Mouse (Mus musculus) kidney, embryonic 14.5 days (tissue): Measurements from ENCODE around the gene Lrrn3. TPM values are rescaled to one million over a fixed set of nuclear protein-coding genes. Genes with fewer than 3 reads are reported as not detected.

Experiments
- ATAC-seq: fragments of 200-750 bp; cut with Nextera tagmentation; 2 replicates; pipeline ENCODE4 v1.8.0; 2017; ENCODE audit warnings: moderate number of reproducible peaks, mild to moderate bottlenecking, moderate TSS enrichment, moderate library complexity; ENCODE audit not compliant: low FRiP score, low TSS enrichment
- H3K27ac ChIP-seq: fragments of 300-500 bp; sonication (generic); 2 replicates; pipeline ENCODE4 v1.5.1; 2014; ENCODE audit warnings: low read depth, mild to moderate bottlenecking, low read length, moderate library complexity, mixed read lengths
- H3K27me3 ChIP-seq: fragments of 300-500 bp; sonication (generic); 2 replicates; pipeline ENCODE4 v1.6.1; 2014; ENCODE audit warnings: mild to moderate bottlenecking, low read length; ENCODE audit not compliant: control insufficient read depth, insufficient read depth
- H3K36me3 ChIP-seq: fragments of 300-500 bp; sonication (generic); 2 replicates; pipeline ENCODE4 v1.6.1; 2014; ENCODE audit warnings: low read length, mixed read lengths; ENCODE audit not compliant: control insufficient read depth, insufficient read depth
- H3K4me1 ChIP-seq: fragments of 300-500 bp; sonication (generic); 2 replicates; pipeline ENCODE4 v1.6.1; 2014; ENCODE audit warnings: low read length, mixed read lengths; ENCODE audit not compliant: control insufficient read depth, insufficient read depth
- H3K4me2 ChIP-seq: fragments of 300-500 bp; sonication (generic); replicated peaks from 2 replicates; pipeline ENCODE4 v1.6.1; 2014; ENCODE audit warnings: low read depth, mild to moderate bottlenecking, low read length
- H3K4me3 ChIP-seq: fragments of 300-500 bp; sonication (generic); 2 replicates; pipeline ENCODE4 v1.5.1; 2014; ENCODE audit warnings: mild to moderate bottlenecking, low read length
- H3K9ac ChIP-seq: fragments of 300-500 bp; sonication (generic); 2 replicates; pipeline ENCODE4 v1.6.1; 2014; ENCODE audit warnings: low read depth, mild to moderate bottlenecking, low read length, moderate library complexity
- H3K9me3 ChIP-seq: fragments of 300-500 bp; sonication (generic); 2 replicates; pipeline ENCODE4 v1.6.1; 2016; ENCODE audit warnings: low read length; ENCODE audit not compliant: control insufficient read depth
- WGBS: fragments of 180-500 bp; shearing (Covaris S2); extraction: QIAGEN DNeasy Blood & Tissue Kit; methylation state at CpG from one replicate; pipeline ENCODE4 v1.1.7; 2014; 5-methylcytosine and 5-hydroxymethylcytosine counted together
- polyA plus RNA-seq: library from polyadenylated mRNA; unstranded; fragments of >200 nt; fragmentation: Nextera tagmentation; extraction: Ambion mirVana; gene quantifications from 2 replicates; pipeline ENCODE4 v1.2.1, GENCODE M21; 2014

Gene Lrrn3
- polyA plus RNA-seq, 1 experiment from 2014 or later: 3.7 TPM

DNA sequence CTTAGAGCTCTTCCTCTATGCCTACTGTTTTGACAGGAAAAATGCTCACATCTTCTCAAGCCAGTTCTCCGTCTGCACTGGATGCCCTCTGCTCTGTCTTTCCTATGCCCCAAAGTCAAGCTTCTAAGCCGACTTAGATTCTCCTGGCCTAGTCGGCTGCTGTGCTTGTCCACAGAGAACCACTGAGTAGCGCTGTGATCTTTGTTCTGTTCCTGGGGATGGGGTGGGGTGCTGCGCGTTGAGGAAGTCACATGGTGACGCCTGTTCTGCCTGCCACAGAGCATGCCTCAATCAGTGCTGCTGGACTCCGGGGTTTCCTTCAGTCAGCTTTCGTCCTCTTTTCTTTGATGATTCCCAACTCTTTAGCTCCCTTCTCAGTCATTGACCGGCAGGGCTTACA, 8.4 kb upstream of the Lrrn3 start:
- Histone ChIP-seq H3K36me3 (no peaks in the 10 kb centered on the region), H3K4me3 (no peak overlapping the region), H3K4me2 (no peak overlapping the region), H3K9ac (no peak overlapping the region), H3K27ac (no peak overlapping the region), H3K27me3 (no peaks in the 10 kb centered on the region), H3K9me3 (no peaks in the 10 kb centered on the region), H3K4me1 (no peaks in the 10 kb centered on the region)
- 56% methylated on average over 10 of the region's 10 CpGs for WGBS
- no peak for ATAC-seq

DNA sequence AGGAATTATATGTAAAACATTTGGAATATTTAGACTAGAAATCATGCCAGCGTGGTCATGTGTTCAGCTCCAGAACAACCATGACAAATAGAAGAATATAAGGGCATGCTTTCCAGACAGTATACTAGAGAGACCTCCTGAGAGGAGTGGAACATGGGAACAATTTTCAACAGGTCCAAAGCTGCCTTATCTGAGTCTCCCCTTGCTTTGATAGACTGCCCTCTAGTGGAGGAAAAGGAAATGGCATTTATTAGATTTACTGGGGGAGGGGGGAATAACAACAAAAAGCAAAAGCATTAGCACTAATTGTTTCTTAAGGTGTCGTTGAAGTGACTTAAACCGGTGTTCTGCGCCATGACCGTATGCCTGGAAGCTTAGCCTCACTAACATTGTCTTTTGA, 774 bp upstream of the Lrrn3 start:
- H3K27me3 ChIP-seq: peaks cover 4% of the 10 kb centered on the region; the same call in 1 of the 2 replicates
- H3K9me3 ChIP-seq: no peaks in the 10 kb centered on the region
- H3K4me2 ChIP-seq: no peak overlapping the region
- no peak overlapping the region for H3K4me3 ChIP-seq
- H3K36me3 ChIP-seq: no peaks in the 10 kb centered on the region
- peak; percentile 56; the same call in 1 of the 2 replicates for ATAC-seq
- H3K4me1 ChIP-seq: 0 out of 2 replicates have a peak, but pooled peaks cover 2% of the 10 kb centered on the region
- no peak overlapping the region for H3K9ac ChIP-seq
- WGBS: 23% methylated on average over 5 of the region's 5 CpGs
- H3K27ac ChIP-seq: no peak overlapping the region

DNA sequence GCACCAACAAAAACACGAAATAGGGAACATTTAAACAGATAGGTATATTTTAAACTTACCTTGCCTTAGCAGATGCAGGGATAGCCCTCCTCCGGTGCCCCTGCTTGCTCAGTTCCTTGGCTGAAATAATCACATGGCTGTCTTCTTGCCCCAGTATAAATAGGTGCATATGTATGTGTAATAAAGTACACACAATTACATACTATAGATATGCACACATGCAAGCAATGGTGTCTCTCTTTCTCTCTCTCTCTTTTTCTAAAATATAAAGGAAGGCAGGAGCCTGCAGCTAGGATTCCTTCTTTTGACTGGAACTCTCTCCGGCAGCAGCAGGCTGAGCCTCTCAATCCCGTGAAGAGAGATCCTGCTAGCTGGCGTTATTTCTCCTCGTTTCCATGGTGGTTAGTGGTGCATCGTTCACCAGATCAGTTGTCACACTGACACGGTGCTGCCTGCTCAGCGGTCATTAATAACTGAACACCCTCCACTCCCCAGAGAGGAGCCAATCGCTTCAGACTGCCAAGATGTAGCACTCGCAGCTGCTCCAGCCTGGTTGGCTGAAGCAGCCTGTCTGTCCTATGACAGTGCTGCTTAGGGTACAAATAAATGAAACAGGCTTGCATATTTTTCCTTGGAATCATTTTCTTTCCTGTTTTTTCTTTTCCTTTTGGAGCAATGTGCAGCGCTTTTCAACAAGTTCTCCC, 567 bp downstream of the Lrrn3 start:
- 0 out of 2 replicates have a peak, but pooled peaks cover 2% of the 10 kb centered on the region for H3K4me1 ChIP-seq
- WGBS: 10% methylated on average over 12 of the region's 12 CpGs
- H3K27ac ChIP-seq: no peak overlapping the region
- no peaks in the 10 kb centered on the region for H3K36me3 ChIP-seq
- H3K4me3 ChIP-seq: peak overlapping the region; percentile 33
- peak overlapping the region; percentile 8; the same call in 1 of the 2 replicates for H3K9ac ChIP-seq
- no peaks in the 10 kb centered on the region for H3K9me3 ChIP-seq
- H3K27me3 ChIP-seq: peaks cover 4% of the 10 kb centered on the region; the same call in 1 of the 2 replicates
- ATAC-seq: peak; percentile 90
- peak overlapping the region; percentile 46 for H3K4me2 ChIP-seq

DNA sequence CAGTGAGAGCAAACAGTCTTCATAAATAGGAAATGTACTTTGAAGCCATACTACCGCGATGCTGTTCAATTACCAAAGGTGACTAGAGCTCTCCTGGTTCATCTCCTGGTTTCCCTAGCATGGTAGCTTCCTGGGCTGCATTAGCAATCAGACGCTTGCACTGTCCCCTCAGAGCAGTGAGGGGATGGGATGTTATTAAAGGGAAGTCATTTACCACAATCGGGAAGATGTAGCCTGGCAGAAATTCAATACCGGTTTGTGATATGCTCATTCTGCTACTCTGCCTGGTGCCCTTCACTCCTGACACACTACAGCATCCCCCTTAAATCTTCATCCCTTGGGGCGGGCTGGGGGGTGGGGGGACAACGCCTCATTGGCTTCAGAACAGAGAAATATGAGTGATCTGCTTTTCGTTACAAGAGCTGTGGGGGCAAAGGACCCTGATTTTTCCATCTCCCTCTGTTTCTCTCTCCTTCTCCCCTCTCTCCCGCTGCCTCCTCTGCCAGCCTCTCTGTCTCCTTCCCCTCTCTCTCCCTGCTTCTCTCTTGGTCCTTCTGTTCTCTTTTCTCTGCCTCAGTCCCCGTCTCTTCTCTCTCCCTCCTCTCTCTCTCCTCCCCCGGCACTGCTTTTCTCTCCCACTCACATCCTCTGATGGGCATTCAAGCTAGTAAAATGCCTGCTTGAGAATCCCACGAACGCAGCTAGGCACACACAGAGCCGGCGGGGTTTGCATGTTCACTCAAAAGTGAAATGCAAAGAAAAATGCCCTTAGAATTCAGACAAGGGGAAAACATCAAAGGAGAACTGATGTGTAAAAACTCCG, 1.3 kb downstream of the Lrrn3 start:
- 19% methylated on average over 16 of the region's 16 CpGs for WGBS
- Histone ChIP-seq H3K27me3 (peaks cover 4% of the 10 kb centered on the region; the same call in 1 of the 2 replicates), H3K36me3 (no peaks in the 10 kb centered on the region), H3K27ac (no peak overlapping the region), H3K4me3 (peak overlapping the region; percentile 33), H3K9me3 (no peaks in the 10 kb centered on the region), H3K9ac (peak overlapping the region; percentile 31; the same call in 1 of the 2 replicates), H3K4me1 (0 out of 2 replicates have a peak, but pooled peaks cover 2% of the 10 kb centered on the region), H3K4me2 (peak overlapping the region; percentile 46)
- ATAC-seq: no peak

DNA sequence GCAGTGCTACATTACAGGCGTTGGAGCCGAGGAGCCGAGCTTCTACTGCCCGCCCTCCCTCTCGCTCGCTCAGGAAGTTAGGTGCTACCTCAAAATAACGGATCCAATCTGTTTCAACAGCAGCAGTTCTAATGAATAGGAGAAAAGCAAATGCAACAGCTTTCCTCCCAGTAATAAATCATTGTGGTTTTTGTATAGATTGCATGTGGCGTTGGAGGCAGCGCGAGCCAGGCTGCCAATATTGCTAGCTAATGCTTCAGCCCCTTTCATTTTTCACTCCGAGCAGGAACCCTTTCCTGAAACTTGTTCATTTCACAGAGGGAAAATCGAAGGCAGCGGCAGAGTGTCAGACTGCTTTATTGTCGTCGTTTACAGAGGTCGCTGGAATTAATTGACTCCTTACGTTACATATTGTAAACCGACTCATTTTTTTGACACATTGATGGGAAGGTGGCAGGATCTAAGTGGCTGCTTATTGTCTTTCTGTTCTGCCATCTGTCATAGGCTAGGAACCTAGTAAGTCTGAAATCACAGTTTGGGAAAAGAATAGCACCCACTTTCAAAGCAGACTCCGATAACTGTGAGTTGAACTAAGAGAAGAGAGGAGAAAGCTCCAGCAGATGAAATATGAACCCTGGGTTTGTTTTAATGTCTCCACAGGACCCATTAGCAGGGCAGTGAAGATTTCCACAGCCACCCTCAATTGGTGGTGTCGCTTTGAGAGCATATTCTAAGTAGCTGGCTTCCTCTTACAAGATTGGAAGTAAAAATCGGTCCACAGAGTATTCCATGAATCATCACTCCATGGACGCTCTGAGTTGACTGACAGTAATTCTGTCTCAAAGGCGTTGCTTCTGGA, 2.4 kb downstream of the Lrrn3 start:
- H3K36me3 ChIP-seq: no peaks in the 10 kb centered on the region

DNA sequence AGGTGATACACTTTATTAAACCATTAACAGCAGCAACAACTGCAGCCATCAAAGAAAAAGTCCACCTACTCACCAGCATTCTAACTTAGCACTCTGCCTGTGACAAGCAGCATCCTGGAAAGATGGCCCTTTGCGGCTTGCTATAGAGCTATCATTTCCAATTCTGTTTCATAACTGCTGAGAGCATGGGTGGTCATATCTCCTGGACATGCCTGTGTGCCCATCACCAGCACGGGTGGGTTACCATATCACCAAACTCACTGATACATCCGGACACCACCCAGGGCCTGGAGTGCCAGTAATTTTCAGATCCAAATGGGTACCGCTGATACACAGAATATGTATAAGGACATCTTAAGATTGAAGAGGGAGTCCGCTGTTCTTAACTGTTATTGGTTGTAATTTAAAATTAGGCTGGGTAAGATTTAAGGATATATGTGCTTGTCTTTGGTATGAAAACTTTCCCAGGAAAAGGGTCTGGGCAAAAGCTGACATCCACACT, 3.1 kb downstream of the Lrrn3 start:
- Histone ChIP-seq H3K9me3 (no peaks in the 10 kb centered on the region), H3K9ac (no peak overlapping the region; the same call in 1 of the 2 replicates), H3K4me1 (0 out of 2 replicates have a peak, but pooled peaks cover 2% of the 10 kb centered on the region), H3K4me2 (peak overlapping the region; percentile 46), H3K27me3 (peaks cover 4% of the 10 kb centered on the region; the same call in 1 of the 2 replicates), H3K4me3 (peak overlapping the region; percentile 33), H3K36me3 (no peaks in the 10 kb centered on the region), H3K27ac (no peak overlapping the region)
- WGBS: 77% methylated on average over 5 of the region's 5 CpGs
- ATAC-seq: no peak

More for the DNA sequence above, 2.4 kb downstream of the Lrrn3 start:
- 15% methylated on average over 23 of the region's 23 CpGs for WGBS
- peak overlapping the region; percentile 33 for H3K4me3 ChIP-seq
- no peak overlapping the region; the same call in 1 of the 2 replicates for H3K9ac ChIP-seq
- H3K27ac ChIP-seq: no peak overlapping the region
- peaks cover 4% of the 10 kb centered on the region; the same call in 1 of the 2 replicates for H3K27me3 ChIP-seq
- 0 out of 2 replicates have a peak, but pooled peaks cover 2% of the 10 kb centered on the region for H3K4me1 ChIP-seq
- H3K9me3 ChIP-seq: no peaks in the 10 kb centered on the region
- H3K4me2 ChIP-seq: peak overlapping the region; percentile 46
- no peak for ATAC-seq

DNA sequence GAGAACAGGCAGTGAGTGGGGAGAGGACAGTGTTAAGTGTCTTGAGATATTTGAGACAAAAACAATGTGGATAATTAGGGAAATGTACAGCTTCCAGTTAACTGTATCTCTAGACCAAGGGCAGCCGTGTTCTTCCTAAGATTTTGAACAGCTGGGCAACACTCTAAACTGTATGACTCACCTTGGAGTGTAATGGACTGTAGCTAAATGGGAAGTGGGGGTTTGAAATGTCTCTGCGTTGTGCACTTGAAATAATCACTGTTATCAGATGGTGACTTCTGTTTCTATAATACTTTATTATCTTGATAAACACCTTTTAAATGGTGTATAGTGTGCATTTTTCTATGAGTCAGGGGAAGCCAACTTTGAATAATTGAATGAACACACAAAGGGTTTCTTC, 4.7 kb downstream of the Lrrn3 start:
- Histone ChIP-seq H3K27me3 (peaks cover 4% of the 10 kb centered on the region; the same call in 1 of the 2 replicates), H3K4me1 (0 out of 2 replicates have a peak, but pooled peaks cover 2% of the 10 kb centered on the region), H3K27ac (no peak overlapping the region), H3K36me3 (no peaks in the 10 kb centered on the region), H3K9me3 (no peaks in the 10 kb centered on the region), H3K4me3 (no peak overlapping the region), H3K4me2 (no peak overlapping the region), H3K9ac (no peak overlapping the region)
- 51% methylated on average over 2 of the region's 2 CpGs for WGBS
- no peak for ATAC-seq

DNA sequence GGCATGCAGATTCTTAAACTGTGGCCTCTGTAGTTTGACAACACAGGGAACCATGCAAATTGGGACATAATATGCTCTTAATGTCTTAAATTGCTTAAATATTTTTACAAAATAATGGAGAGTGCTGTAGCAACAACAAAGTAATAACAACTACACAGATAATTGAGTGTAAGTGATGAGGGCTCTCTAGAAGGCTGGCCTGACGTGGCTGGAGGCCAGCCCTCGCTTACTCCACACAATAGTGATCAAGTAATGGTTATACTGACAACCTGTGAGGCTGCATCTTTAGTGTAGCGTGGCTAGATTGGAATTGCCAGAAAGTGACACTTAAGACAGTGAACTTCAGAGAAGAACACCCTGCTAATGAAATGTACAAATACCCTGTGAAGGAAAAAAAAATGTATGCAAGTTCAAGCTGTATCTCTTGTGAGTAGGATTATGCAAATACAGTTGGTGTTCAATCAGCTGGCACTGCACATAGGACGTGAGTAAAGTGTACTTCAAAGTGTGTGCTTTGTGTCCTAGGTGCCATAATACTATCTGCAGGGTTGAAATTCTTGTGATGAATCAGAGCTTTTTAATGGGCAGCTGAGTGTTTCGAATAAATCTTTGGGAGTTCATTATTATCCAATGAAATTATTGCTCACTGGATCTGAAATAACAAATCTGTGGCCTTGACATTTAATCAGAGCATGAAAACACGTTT, 17.0 kb downstream of the Lrrn3 start:
- Histone ChIP-seq H3K9me3 (no peaks in the 10 kb centered on the region), H3K36me3 (no peaks in the 10 kb centered on the region), H3K27ac (no peak overlapping the region), H3K27me3 (no peaks in the 10 kb centered on the region), H3K4me1 (no peaks in the 10 kb centered on the region), H3K4me3 (no peak overlapping the region), H3K4me2 (no peak overlapping the region), H3K9ac (no peak overlapping the region)
- no peak for ATAC-seq
- WGBS: 74% methylated on average over 6 of the region's 6 CpGs
